Mouse (Mus musculus): Measurements from ENCODE around the gene Mmp2. TPM values are rescaled to one million over a fixed set of nuclear protein-coding genes. Genes with fewer than 3 reads are reported as not detected.
A peak's percentile ranks its signal among the peaks of the same experiment; 100 is the strongest.

Gene Mmp2
- polyA plus RNA-seq, 1 experiment: 2.8 TPM

GRCm38 (mm10) chr8:92825991-92826390 lies 1.1 kb upstream of the Mmp2 start:
- TF ChIP-seq CTCF (IDR thresholded peaks at IDR 0.05; ENCODE audit: borderline replicate concordance, insufficient read depth, low read depth, low read length) (no peak), POLR2A (IDR thresholded peaks at IDR 0.05; ENCODE audit: borderline replicate concordance, insufficient read depth, low read length) (no peak)

GRCm38 (mm10) chr8:92828251-92828743 lies 1.2 kb downstream of the Mmp2 start:
- H3K27ac ChIP-seq (ENCODE audit: insufficient read depth, low read length): no peak overlapping the region
- no peak for TF ChIP-seq POLR2A (IDR thresholded peaks at IDR 0.05; ENCODE audit: borderline replicate concordance, insufficient read depth, low read length)
- TF ChIP-seq CTCF (IDR thresholded peaks at IDR 0.05; ENCODE audit: borderline replicate concordance, insufficient read depth, low read depth, low read length): no peak
- 6% methylated on average over 15 of the region's 15 CpGs for WGBS
- no peak overlapping the region for H3K4me3 ChIP-seq (replicated peaks; ENCODE audit: insufficient read depth, low read depth, low read length)
- no peaks in the 10 kb centered on the region; the same call in 1 of the 2 replicates for H3K27me3 ChIP-seq (ENCODE audit: control insufficient read depth, insufficient read depth, low read length)
- H3K4me1 ChIP-seq (ENCODE audit: control insufficient read depth, insufficient read depth, low read length): no peaks in the 10 kb centered on the region
- DNase-seq: peak in 1 of 2 experiments; percentile 20

More at GRCm38 (mm10) chr8:92825991-92826390, 1.1 kb upstream of the Mmp2 start:
- H3K4me1 ChIP-seq (ENCODE audit: control insufficient read depth, insufficient read depth, low read length): no peaks in the 10 kb centered on the region
- no peak overlapping the region for H3K27ac ChIP-seq (ENCODE audit: insufficient read depth, low read length)
- 16% methylated on average over 4 of the region's 4 CpGs for WGBS
- H3K4me3 ChIP-seq (replicated peaks; ENCODE audit: insufficient read depth, low read depth, low read length): no peak overlapping the region
- H3K27me3 ChIP-seq (ENCODE audit: control insufficient read depth, insufficient read depth, low read length): no peaks in the 10 kb centered on the region; the same call in 1 of the 2 replicates
- peak; percentile 9 to 12 for DNase-seq

DNA sequence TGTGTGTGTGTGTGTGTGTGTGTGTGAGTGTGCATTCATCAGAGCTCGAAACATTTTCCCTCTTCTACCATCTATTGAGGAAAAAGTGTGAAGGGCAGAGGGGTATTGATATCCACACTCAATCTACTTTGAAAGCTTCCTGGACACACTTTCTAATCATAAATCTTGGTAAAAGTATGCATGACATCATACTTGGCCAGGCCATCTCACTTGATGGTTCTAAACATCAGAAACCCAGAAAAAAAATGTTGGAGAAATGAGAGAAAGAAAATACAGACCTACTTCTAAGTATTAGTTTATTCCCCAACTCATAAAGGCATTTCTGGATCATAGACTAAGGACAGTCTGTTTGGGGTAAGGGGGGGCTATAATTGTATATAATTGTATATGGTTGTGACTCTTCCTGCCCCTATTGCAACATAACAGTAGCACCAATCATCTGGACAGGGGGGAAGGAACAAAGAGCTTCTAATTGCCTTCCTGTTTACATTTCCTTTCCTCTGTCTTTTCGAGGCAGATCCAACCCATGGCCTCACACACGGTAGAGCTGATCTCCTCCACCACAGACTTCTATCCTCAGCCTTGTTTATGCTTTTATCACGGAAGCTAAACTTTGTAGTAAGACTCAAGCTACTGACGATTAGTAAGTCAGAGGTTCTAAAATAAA lies 7.1 kb downstream of the Mmp2 start:
- H3K4me3 ChIP-seq (replicated peaks; ENCODE audit: insufficient read depth, low read depth, low read length): no peak overlapping the region
- DNase-seq: no peak
- TF ChIP-seq POLR2A (IDR thresholded peaks at IDR 0.05; ENCODE audit: borderline replicate concordance, insufficient read depth, low read length) (no peak), CTCF (IDR thresholded peaks at IDR 0.05; ENCODE audit: borderline replicate concordance, insufficient read depth, low read depth, low read length) (no peak)
- no peak overlapping the region for H3K27ac ChIP-seq (ENCODE audit: insufficient read depth, low read length)
- no peaks in the 10 kb centered on the region for H3K27me3 ChIP-seq (ENCODE audit: control insufficient read depth, insufficient read depth, low read length)
- H3K4me1 ChIP-seq (ENCODE audit: control insufficient read depth, insufficient read depth, low read length): no peaks in the 10 kb centered on the region
- WGBS: 87% methylated on average over 5 of the region's 5 CpGs

DNA sequence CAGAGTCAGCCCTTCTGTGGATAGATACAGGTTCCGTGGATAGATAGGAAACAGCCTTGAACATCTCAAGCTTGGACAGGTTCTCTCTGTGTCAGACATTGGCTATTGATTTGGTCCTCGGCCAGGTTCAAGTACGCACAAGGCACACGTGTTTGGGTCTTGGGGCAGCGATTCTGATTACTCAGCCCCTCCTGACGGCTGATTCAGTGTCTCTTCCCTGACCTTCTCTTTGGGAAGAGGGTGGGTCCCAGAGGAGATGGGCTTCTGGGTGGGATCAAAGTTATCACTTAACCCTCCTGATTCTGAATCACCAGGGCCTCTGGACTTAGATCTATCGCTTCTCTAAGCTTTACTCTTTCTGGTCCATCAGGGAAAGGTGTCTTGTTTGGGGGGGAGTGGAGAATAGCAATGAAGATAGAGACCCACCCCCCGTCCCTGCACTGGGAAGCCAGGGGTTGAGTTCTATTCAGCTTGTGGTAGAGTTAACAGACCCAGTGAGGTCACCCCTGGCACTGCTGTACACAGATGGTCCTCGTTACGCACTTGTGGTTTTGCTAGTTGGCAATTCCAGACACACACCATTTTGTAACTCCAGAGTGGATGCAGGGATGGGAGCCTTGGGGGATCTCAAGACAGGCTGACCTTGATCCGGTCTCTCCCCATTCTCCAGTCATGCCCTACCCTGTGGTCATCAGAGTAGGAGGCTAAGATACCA lies 7.9 kb downstream of the Mmp2 start:
- Histone ChIP-seq H3K4me3 (replicated peaks; ENCODE audit: insufficient read depth, low read depth, low read length) (no peak overlapping the region), H3K27me3 (ENCODE audit: control insufficient read depth, insufficient read depth, low read length) (no peaks in the 10 kb centered on the region), H3K4me1 (ENCODE audit: control insufficient read depth, insufficient read depth, low read length) (no peaks in the 10 kb centered on the region), H3K27ac (ENCODE audit: insufficient read depth, low read length) (no peak overlapping the region)
- no peak for DNase-seq
- 63% methylated on average over 11 of the region's 11 CpGs for WGBS
- no peak for TF ChIP-seq CTCF (IDR thresholded peaks at IDR 0.05; ENCODE audit: borderline replicate concordance, insufficient read depth, low read depth, low read length)
- TF ChIP-seq POLR2A (IDR thresholded peaks at IDR 0.05; ENCODE audit: borderline replicate concordance, insufficient read depth, low read length): no peak

- Histone ChIP-seq H3K27ac (ENCODE audit: insufficient read depth, low read length) (no peak overlapping the region), H3K4me3 (replicated peaks; ENCODE audit: insufficient read depth, low read depth, low read length) (no peak overlapping the region), H3K27me3 (ENCODE audit: control insufficient read depth, insufficient read depth, low read length) (no peaks in the 10 kb centered on the region), H3K4me1 (ENCODE audit: control insufficient read depth, insufficient read depth, low read length) (no peaks in the 10 kb centered on the region)
- no peak for DNase-seq
- TF ChIP-seq POLR2A (IDR thresholded peaks at IDR 0.05; ENCODE audit: borderline replicate concordance, insufficient read depth, low read length) (no peak), CTCF (IDR thresholded peaks at IDR 0.05; ENCODE audit: borderline replicate concordance, insufficient read depth, low read depth, low read length) (no peak)
- WGBS: 74% methylated on average over 11 of the region's 11 CpGs
These were observed 8.8 kb downstream of the Mmp2 start for GRCm38 (mm10) chr8:92835901-92836300.

DNA sequence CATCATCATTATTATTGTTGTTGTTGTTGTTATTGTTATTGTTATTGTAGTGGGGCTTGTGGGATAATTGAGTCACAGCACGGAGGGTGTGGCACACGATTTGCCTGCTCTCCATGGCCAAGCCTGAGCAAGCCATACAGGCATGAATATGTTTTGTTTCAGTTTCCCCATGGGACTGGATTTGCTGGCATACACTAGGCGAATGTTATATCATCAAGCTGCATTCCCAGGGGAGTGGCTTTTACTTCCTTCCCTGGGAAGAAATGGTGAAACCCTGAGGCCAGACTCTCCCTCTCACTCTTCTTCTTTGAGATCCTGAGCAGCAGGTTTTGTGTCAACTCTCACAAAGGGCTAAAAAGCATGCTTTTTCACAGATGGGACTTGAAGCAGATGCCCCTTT lies 11.5 kb downstream of the Mmp2 start:
- WGBS: 67% methylated on average over 3 of the region's 3 CpGs
- Histone ChIP-seq H3K27me3 (ENCODE audit: control insufficient read depth, insufficient read depth, low read length) (no peaks in the 10 kb centered on the region), H3K4me3 (replicated peaks; ENCODE audit: insufficient read depth, low read depth, low read length) (no peak overlapping the region), H3K27ac (ENCODE audit: insufficient read depth, low read length) (no peak overlapping the region), H3K4me1 (ENCODE audit: control insufficient read depth, insufficient read depth, low read length) (no peaks in the 10 kb centered on the region)
- TF ChIP-seq POLR2A (IDR thresholded peaks at IDR 0.05; ENCODE audit: borderline replicate concordance, insufficient read depth, low read length): no peak
- no peak for TF ChIP-seq CTCF (IDR thresholded peaks at IDR 0.05; ENCODE audit: borderline replicate concordance, insufficient read depth, low read depth, low read length)
- no peak for DNase-seq

DNA sequence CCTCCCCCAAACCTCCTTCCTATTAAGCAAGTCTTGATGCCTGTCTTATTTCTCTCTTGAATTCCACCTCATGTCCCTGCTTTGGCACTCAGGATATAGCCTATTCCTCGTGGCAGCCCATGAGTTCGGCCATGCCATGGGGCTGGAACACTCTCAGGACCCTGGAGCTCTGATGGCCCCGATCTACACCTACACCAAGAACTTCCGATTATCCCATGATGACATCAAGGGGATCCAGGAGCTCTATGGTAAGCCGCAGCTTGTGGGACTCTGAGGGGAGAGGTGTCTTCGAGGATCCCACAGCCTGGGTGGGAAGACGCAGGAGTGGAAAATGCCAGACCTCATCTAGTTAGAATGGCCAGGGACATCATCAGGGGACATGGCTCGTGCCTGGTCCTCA lies 12.1 kb downstream of the Mmp2 start:
- TF ChIP-seq POLR2A (IDR thresholded peaks at IDR 0.05; ENCODE audit: borderline replicate concordance, insufficient read depth, low read length): no peak
- TF ChIP-seq CTCF (IDR thresholded peaks at IDR 0.05; ENCODE audit: borderline replicate concordance, insufficient read depth, low read depth, low read length): no peak
- Histone ChIP-seq H3K27ac (ENCODE audit: insufficient read depth, low read length) (no peak overlapping the region), H3K4me1 (ENCODE audit: control insufficient read depth, insufficient read depth, low read length) (no peaks in the 10 kb centered on the region), H3K4me3 (replicated peaks; ENCODE audit: insufficient read depth, low read depth, low read length) (no peak overlapping the region), H3K27me3 (ENCODE audit: control insufficient read depth, insufficient read depth, low read length) (no peaks in the 10 kb centered on the region)
- WGBS: 89% methylated on average over 8 of the region's 8 CpGs
- DNase-seq: no peak

GRCm38 (mm10) chr8:92839876-92840275 lies 12.8 kb downstream of the Mmp2 start:
- no peak for DNase-seq
- no peaks in the 10 kb centered on the region for H3K4me1 ChIP-seq (ENCODE audit: control insufficient read depth, insufficient read depth, low read length)
- H3K4me3 ChIP-seq (replicated peaks; ENCODE audit: insufficient read depth, low read depth, low read length): no peak overlapping the region
- TF ChIP-seq POLR2A (IDR thresholded peaks at IDR 0.05; ENCODE audit: borderline replicate concordance, insufficient read depth, low read length) (no peak), CTCF (IDR thresholded peaks at IDR 0.05; ENCODE audit: borderline replicate concordance, insufficient read depth, low read depth, low read length) (no peak)
- H3K27ac ChIP-seq (ENCODE audit: insufficient read depth, low read length): no peak overlapping the region
- 69% methylated on average over 7 of the region's 7 CpGs for WGBS
- H3K27me3 ChIP-seq (ENCODE audit: control insufficient read depth, insufficient read depth, low read length): no peaks in the 10 kb centered on the region

Measured in cerebellum, adult 2 months (tissue).